Mouse (Mus musculus) spleen, adult 2 months (tissue): Measurements from ENCODE around the gene Decr2.

Experiments
- CTCF ChIP-seq: fragments of 200-500 bp; IDR thresholded peaks from 2 replicates; pipeline ENCODE4 v1.5.1; 2011; ENCODE audit warnings: mild to moderate bottlenecking, inconsistent platforms; ENCODE audit not compliant: insufficient read depth, insufficient read length, insufficient replicate concordance; ENCODE audit errors: extremely low read depth
- POLR2A ChIP-seq: fragments of 200-500 bp; IDR thresholded peaks from 2 replicates; pipeline ENCODE4 v1.6.1; 2011; ENCODE audit warnings: low read depth, low read length, inconsistent platforms

GRCm38 (mm10) chr17:26052074-26052473 lies 38.1 kb downstream of the Decr2 start:
- TF ChIP-seq CTCF (no peak), POLR2A (no peak)
